Mouse (Mus musculus) embryonic facial prominence, embryonic 14.5 days (tissue): ENCODE measurements at regions not wholly inside any gene's neighbourhood (a gene's known extent, or its start where the extent isn't known, plus 50 kb on each side); places are given as distances from the start of the nearest gene placed in this dataset.

Source experiments
- ATAC-seq: fragments of 200-750 bp; cut with Nextera tagmentation; 2 replicates; pipeline ENCODE4 v1.8.0; 2017; ENCODE audit warnings: low read depth, moderate number of reproducible peaks, moderate TSS enrichment
- DNase-seq: peaks from one replicate; pipeline ENCODE4 v3.0.0-alpha.2; 2015; ENCODE audit warnings: low spot score
- H3K27ac ChIP-seq: fragments of 300-500 bp; sonication (generic); replicated peaks from 2 replicates; pipeline ENCODE4 v1.5.1; 2014; ENCODE audit warnings: low read depth, mild to moderate bottlenecking, low read length, moderate library complexity
- H3K27me3 ChIP-seq: fragments of 300-500 bp; sonication (generic); replicated peaks from 2 replicates; pipeline ENCODE4 v1.6.1; 2014; ENCODE audit warnings: low read length; ENCODE audit not compliant: control insufficient read depth, insufficient read depth
- H3K36me3 ChIP-seq: fragments of 300-500 bp; sonication (generic); 2 replicates; pipeline ENCODE4 v1.6.1; 2014; ENCODE audit warnings: low read length, mixed read lengths; ENCODE audit not compliant: control insufficient read depth, insufficient read depth
- H3K4me1 ChIP-seq: fragments of 300-500 bp; sonication (generic); 2 replicates; pipeline ENCODE4 v1.6.1; 2014; ENCODE audit warnings: antibody characterized with exemption, low read length; ENCODE audit not compliant: control insufficient read depth, insufficient read depth
- H3K4me2 ChIP-seq: fragments of 300-500 bp; sonication (generic); 2 replicates; pipeline ENCODE4 v1.6.1; 2014; ENCODE audit warnings: low read depth, mild to moderate bottlenecking, low read length, moderate library complexity, mixed read lengths
- H3K4me3 ChIP-seq: fragments of 300-500 bp; sonication (generic); 2 replicates; pipeline ENCODE4 v1.5.1; 2014; ENCODE audit warnings: low read depth, mild to moderate bottlenecking, low read length
- H3K9ac ChIP-seq: fragments of 300-500 bp; sonication (generic); 2 replicates; pipeline ENCODE4 v1.6.1; 2014; ENCODE audit warnings: low read depth, mild to moderate bottlenecking, low read length, moderate library complexity, mixed read lengths
- H3K9me3 ChIP-seq: fragments of 300-500 bp; sonication (generic); 2 replicates; pipeline ENCODE4 v1.6.1; 2016; ENCODE audit warnings: low read length; ENCODE audit not compliant: control insufficient read depth
- WGBS: fragments of 180-500 bp; shearing (Covaris S2); extraction: QIAGEN DNeasy Blood & Tissue Kit; methylation state at CpG from one replicate; pipeline ENCODE4 v1.1.7; 2014; 5-methylcytosine and 5-hydroxymethylcytosine counted together

DNA sequence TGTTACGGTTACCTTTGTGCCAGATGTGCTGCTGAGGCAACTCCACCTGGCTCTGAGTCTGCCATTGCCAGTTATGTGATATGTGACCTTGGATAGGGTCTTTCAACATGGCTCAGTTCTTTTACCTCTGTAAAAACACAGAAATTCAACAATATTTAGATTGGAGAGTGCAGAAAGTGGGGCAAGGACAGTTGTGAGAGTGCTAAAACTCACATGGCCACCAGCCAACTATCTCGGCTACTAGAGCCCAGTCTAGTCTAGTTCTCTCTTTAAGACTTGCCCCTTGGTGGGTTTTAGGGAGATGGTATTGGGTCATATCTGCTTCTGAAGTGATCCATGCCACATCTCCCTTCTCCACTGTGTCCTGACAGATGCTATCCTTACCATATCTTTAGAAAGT lies 233.0 kb downstream of the Phf14 start:
- Histone ChIP-seq H3K9ac (no peak overlapping the region), H3K36me3 (no peaks in the 10 kb centered on the region), H3K27ac (no peak overlapping the region), H3K4me3 (no peak overlapping the region), H3K9me3 (no peaks in the 10 kb centered on the region), H3K4me2 (no peak overlapping the region), H3K27me3 (no peaks in the 10 kb centered on the region), H3K4me1 (no peaks in the 10 kb centered on the region)
- WGBS, result 72% methylated on average over 2 of the region's 2 CpGs
- ATAC-seq (no peak), DNase-seq (no peak)

DNA sequence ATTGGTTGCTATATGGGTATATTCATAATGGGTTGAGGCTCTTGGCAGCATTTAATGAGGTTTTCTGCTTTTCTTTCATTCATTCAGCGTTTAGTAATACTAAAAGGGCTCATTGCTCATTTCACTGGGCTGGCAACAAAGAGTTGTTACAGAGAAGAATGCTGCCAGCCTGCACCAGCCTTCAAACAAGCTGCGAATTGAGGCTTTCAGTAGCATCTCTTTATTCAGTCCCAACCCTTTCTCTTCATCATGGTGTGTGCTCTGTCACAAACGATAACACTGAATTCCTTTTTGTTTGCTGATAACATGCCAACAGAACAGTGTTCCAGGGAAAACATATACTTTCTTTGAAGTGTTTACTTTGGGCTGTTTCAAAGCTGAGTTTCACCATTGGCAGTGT lies 237.6 kb downstream of the Phf14 start:
- Histone ChIP-seq H3K36me3 (no peaks in the 10 kb centered on the region), H3K9me3 (no peaks in the 10 kb centered on the region), H3K27ac (no peak overlapping the region), H3K4me3 (no peak overlapping the region), H3K4me2 (no peak overlapping the region), H3K9ac (no peak overlapping the region), H3K4me1 (no peaks in the 10 kb centered on the region), H3K27me3 (no peaks in the 10 kb centered on the region)
- DNase-seq, result no peak
- WGBS, result 79% methylated on average over 3 of the region's 3 CpGs
- ATAC-seq, result no peak

DNA sequence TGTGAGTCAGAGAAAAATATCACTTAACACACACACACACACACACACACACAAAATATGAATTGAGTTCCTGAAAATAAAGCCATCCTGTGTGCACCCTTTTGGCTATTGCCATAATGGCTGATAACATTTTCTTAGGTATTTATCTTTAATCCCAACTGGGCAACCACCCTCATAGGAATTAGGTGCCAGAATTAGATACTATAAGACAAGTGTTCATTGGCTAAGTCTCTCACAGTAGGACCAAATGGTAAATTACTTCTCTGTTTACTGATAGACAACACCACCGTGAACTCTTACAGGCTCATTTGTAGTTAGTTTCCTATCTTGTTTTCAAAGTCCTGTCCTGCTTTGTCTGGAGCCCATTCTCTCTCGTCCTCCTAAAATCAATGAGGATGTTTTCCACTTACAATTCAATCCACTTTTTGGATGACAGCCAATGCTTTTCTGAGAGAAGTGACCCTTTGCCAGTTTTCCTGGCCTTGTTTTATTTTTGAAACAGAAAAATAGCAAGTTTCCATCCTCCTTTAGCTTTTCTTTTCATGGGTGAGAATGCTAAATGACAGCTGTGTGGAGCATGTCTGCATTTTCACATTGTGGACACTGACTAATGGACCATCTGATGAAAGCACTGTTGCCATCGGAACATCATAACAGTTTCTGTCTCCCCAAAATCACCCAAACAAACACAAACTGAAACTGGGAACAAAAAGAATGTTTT lies 243.2 kb downstream of the Phf14 start:
- H3K36me3 ChIP-seq, result no peaks in the 10 kb centered on the region
- no peaks in the 10 kb centered on the region for H3K9me3 ChIP-seq
- DNase-seq (peak; percentile 35), ATAC-seq (no peak)
- H3K4me2 ChIP-seq, result no peak overlapping the region
- H3K27ac ChIP-seq, result no peak overlapping the region
- 56% methylated on average over 3 of the region's 3 CpGs for WGBS
- H3K9ac ChIP-seq, result no peak overlapping the region
- no peak overlapping the region for H3K4me3 ChIP-seq
- no peaks in the 10 kb centered on the region for H3K4me1 ChIP-seq
- no peaks in the 10 kb centered on the region for H3K27me3 ChIP-seq

DNA sequence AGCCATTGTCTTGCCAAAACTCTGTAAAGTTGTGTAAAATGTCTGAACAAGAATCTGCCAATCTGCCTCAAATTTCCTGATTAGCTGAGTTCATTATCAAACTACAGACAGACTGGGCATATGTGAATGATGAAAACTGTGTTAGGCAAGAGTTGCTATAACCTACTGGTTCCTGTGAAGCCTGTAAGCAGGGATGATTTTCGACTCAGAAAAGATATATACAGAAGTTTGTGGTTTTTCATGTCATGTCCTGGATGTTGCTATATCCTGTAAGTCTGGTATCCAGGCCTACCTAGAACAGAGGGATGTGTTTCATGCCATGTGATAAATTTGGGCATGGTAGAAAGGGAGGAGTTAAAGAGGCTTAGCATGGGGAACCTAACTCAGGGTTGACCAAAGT lies 256.4 kb downstream of the Phf14 start:
- DNase-seq (no peak), ATAC-seq (no peak)
- Histone ChIP-seq H3K9ac (no peak overlapping the region), H3K4me2 (no peak overlapping the region), H3K27ac (no peak overlapping the region), H3K4me3 (no peak overlapping the region), H3K4me1 (no peaks in the 10 kb centered on the region), H3K36me3 (no peaks in the 10 kb centered on the region), H3K9me3 (no peaks in the 10 kb centered on the region), H3K27me3 (no peaks in the 10 kb centered on the region)
- 76% methylated on average over 1 of the region's 1 CpGs for WGBS

DNA sequence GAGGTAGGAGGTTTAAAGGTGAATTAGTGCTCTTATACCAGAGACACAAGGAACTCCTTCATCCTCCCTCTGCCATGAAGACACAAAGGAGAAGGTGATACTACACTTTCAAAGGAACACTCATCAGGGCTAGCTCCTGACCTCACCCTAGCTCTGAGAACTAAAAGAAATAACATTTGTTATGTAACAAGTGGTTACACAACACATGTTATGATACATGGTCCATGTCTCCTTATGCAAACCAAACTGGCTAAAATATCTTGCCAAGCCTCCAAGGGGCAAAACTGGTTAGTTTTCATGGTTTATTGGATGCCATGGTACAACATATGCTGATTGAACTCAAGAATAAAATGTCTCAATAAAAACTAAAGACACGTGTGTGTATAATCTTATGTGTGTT lies 260.9 kb downstream of the Phf14 start:
- H3K27ac ChIP-seq, result no peak overlapping the region
- H3K4me2 ChIP-seq, result no peak overlapping the region
- DNase-seq (no peak), ATAC-seq (no peak)
- H3K9me3 ChIP-seq, result no peaks in the 10 kb centered on the region
- H3K4me3 ChIP-seq, result no peak overlapping the region
- no peaks in the 10 kb centered on the region for H3K36me3 ChIP-seq
- H3K4me1 ChIP-seq, result no peaks in the 10 kb centered on the region
- WGBS, result 71% methylated on average over 1 of the region's 1 CpGs
- H3K27me3 ChIP-seq, result no peaks in the 10 kb centered on the region
- no peak overlapping the region for H3K9ac ChIP-seq

DNA sequence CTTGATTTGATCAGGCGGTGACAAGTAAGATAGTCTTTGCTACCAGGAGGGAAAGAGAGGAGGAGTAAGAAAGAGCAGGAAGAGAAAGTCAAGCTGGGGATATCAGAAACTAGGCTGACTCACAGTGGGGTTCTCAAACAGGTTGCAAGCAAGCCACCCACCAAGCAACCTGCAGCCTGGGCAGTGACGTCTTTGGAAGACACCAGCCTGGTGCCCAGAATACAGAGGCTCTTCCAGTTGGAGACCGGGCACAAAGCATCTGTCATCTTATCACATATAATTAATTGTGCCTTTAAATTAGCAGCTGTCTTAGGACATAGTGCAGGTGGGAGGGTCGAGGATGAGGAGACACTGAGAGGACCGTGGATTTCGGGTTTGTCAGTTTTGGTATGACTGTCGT lies 261.8 kb downstream of the Phf14 start:
- no peak overlapping the region for H3K27ac ChIP-seq
- no peak overlapping the region for H3K4me3 ChIP-seq
- H3K4me2 ChIP-seq, result no peak overlapping the region
- H3K36me3 ChIP-seq, result no peaks in the 10 kb centered on the region
- H3K9ac ChIP-seq, result no peak overlapping the region
- H3K27me3 ChIP-seq, result no peaks in the 10 kb centered on the region
- DNase-seq (no peak), ATAC-seq (no peak)
- no peaks in the 10 kb centered on the region for H3K4me1 ChIP-seq
- 0 out of 2 replicates have a peak, but pooled peaks cover 5% of the 10 kb centered on the region for H3K9me3 ChIP-seq
- 73% methylated on average over 7 of the region's 7 CpGs for WGBS

DNA sequence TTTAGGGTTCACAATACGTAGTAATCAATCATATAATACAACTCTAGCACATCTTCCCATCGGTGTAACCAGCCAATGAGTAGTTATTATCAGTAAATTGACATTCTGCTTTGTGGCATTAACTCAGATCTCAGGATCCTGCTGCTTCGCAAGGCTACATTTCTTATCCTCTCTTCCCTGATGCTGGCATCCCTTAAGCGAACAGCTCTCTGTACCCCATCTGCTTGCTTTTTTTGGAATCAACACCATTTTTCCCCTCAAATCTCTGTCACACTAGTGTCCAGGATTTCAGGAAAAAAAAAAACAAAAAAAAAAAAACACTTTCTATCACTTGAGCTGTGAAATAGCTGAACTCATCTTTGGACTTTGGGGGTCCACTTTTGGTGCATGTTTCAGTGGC lies 263.1 kb downstream of the Phf14 start:
- Histone ChIP-seq H3K27me3 (no peaks in the 10 kb centered on the region), H3K4me2 (no peak overlapping the region), H3K9ac (no peak overlapping the region), H3K9me3 (0 out of 2 replicates have a peak, but pooled peaks cover 5% of the 10 kb centered on the region), H3K4me1 (no peaks in the 10 kb centered on the region), H3K4me3 (no peak overlapping the region), H3K27ac (no peak overlapping the region), H3K36me3 (no peaks in the 10 kb centered on the region)
- DNase-seq, result no peak
- no peak for ATAC-seq
- WGBS, result 81% methylated on average over 4 of the region's 4 CpGs

DNA sequence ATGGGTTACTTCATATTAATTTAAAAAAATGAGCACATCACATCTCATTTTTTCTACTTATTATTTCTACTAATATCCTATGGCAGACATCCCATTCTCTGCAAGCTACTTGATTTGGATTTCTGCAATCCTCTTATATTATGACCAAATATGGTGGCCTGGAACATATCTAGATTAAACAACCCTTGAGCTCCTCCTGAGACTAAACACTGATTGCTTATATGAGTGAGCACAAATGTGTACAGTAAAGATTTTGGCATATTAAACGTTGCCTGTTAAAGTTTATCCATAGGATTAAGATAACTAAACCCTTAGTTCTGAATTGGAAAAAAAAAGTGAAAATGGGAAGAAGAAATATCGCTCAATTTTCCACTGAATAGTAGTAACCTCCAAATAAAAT lies 263.6 kb downstream of the Phf14 start:
- Histone ChIP-seq H3K4me3 (no peak overlapping the region), H3K9me3 (0 out of 2 replicates have a peak, but pooled peaks cover 5% of the 10 kb centered on the region), H3K9ac (no peak overlapping the region), H3K27me3 (no peaks in the 10 kb centered on the region), H3K36me3 (no peaks in the 10 kb centered on the region), H3K4me1 (no peaks in the 10 kb centered on the region), H3K27ac (no peak overlapping the region), H3K4me2 (no peak overlapping the region)
- no peak for DNase-seq
- 72% methylated on average over 2 of the region's 2 CpGs for WGBS
- no peak for ATAC-seq

DNA sequence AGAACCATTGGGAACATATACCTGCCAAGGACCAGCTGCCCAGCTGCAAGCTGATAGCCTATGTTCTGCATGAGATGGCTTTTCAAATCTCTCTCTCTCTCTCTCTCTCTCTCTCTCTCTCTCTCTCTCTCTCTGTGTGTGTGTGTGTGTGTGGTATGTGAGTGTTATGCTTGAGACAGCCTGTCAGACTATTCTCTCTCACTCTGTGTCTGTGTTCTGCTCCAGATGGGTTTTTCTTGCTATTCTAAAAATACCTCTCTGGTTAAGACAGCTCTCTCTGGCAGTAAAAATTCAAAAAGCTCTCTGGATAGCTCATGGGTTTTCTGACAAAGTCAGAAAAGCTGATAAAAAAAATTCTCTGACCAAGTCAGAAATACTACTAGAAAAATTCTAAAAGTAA lies 270.4 kb downstream of the Phf14 start:
- Histone ChIP-seq H3K27ac (no peak overlapping the region), H3K9me3 (0 out of 2 replicates have a peak, but pooled peaks cover 5% of the 10 kb centered on the region), H3K4me2 (no peak overlapping the region), H3K27me3 (no peaks in the 10 kb centered on the region), H3K4me3 (no peak overlapping the region), H3K36me3 (no peaks in the 10 kb centered on the region), H3K9ac (no peak overlapping the region), H3K4me1 (no peaks in the 10 kb centered on the region)
- ATAC-seq (no peak), DNase-seq (no peak)
